Mouse (Mus musculus) stomach, postnatal 0 days (tissue): ENCODE measurements around the gene Gm5767.

ENCODE experiments used
- CTCF ChIP-seq: IDR thresholded peaks from 2 replicates; pipeline ENCODE4 v1.5.1; 2016; ENCODE audit warnings: antibody characterized with exemption, low read depth, mild to moderate bottlenecking, moderate library complexity
- EP300 ChIP-seq: optimal IDR thresholded peaks from 2 replicates; pipeline ENCODE3; 2016; ENCODE audit warnings: antibody characterized with exemption

DNA sequence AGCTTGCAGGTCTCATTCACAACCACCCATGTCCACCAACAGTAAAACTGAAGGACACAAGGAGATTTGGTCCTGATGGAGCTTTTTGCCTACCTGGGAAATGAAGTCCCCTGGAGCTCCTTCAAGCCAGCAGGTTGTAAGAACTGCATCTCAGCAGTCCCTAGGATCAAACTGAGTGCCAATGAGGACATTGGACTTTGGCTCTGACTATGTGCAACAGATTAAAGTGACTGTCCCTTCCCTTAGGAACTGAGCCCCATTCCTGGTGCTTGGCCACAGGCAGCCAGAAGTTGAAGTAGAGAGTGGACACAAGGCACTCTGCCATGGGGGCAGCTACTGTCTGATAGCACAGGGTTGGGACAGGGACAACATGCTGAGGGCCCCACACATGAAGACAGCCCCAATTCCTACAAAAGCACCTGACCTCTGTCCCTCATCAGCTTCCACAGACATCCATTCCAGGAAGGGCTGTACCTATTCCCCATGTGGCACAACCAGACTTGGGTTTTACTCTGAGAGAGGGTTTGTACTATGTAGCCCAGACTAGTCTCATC lies 7.1 kb downstream of the Gm5767 start:
- TF ChIP-seq CTCF (no peak), EP300 (no peak)
